Mouse (Mus musculus) right cerebral cortex, postnatal 36 days (tissue): Measurements from ENCODE around the gene Tmem107.
A peak's percentile ranks its signal among the peaks of the same experiment; 100 is the strongest.
"Not testable (repeated sequence)": the region's sequence is repeated elsewhere in the genome, so short reads cannot be mapped to it uniquely, and the experiment has no call there.

Experiments used
- DNase-seq, 2 experiments: peaks; one replicate each; pipeline ENCODE4 v3.0.0; 2022; ENCODE audit warnings: low spot score in 2 of 2, mixed read lengths in 1 of 2

The Tmem107 gene

GRCm38 (mm10) chr11:69093856-69094255, 23.2 kb downstream of the Tmem107 start:
- not testable (repeated sequence) for DNase-seq

- DNase-seq = peak; percentile 100
Observed at GRCm38 (mm10) chr11:69094697-69095429, 24.3 kb downstream of the Tmem107 start, which contains the start of gene Per1. Per1 (plus strand) TSS chr11:69095217.

- no peak for DNase-seq
Observed at GRCm38 (mm10) chr11:69095511-69096231, 25.1 kb downstream of the Tmem107 start.

- DNase-seq = no peak
Observed at GRCm38 (mm10) chr11:69096360-69096986, 25.9 kb downstream of the Tmem107 start.

DNA sequence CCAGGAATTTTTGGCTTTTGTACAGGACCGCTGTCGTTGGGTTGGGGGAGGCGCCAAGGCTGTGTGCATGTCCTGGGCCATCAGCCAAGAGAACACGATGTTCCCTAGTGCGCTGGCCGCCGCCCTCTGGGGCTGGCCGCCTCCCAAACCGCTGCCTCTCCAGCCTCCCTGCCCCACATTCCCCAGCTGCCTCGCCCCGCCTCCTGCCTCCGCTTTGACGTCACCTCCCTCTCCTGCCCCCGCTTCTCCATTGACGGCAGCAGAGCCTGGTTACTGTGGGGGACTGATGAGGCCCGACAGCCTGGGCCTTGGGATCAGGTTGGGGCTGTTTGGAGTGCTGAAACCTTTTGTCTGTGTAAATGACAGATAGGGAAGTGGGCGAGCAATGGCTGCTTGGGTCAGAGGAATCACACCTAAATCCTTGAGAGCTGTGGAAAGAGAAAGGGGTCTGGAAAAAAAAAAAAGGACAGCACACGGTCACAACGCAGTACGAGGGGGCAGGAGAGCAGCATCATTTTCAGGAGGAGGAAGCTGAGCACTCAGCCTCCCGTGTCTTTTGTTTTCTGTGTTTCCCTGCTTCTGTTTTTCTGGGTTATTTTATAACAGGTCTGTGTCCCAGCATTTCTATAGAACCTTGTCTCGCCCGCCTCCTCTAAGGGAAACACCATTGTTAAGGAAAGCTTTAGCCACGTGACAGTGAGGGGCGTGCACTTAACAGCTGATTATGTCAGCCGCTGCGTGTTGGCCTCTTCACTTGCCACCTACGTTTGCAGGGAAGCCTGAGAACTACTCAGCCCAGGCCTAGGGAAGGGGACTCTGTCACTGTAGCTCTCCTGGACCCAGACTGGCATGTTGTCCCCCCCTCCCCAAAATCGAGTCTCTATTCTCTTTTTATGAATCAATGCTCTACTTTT, 26.6 kb downstream of the Tmem107 start:
- DNase-seq = peak; percentile 95

- no peak for DNase-seq
Observed at GRCm38 (mm10) chr11:69098039-69098761, 27.6 kb downstream of the Tmem107 start.

DNA sequence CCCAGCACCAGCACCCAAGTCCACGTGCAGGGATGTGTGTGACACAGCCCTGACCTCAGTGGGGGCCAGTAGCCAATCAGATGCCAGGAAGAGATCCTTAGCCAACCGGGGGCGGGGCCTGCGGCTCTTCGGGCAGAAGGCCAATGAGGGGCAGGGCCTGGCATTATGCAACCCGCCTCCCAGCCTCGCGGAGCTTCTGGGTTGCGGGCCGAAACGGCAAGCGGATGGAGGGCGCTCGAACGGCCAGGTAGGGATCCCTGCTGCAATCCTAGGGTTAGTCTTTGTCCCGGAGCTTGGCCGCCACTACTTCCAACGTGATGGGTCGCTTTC, 28.1 kb downstream of the Tmem107 start:
- peak; percentile 94 to 96 for DNase-seq

DNA sequence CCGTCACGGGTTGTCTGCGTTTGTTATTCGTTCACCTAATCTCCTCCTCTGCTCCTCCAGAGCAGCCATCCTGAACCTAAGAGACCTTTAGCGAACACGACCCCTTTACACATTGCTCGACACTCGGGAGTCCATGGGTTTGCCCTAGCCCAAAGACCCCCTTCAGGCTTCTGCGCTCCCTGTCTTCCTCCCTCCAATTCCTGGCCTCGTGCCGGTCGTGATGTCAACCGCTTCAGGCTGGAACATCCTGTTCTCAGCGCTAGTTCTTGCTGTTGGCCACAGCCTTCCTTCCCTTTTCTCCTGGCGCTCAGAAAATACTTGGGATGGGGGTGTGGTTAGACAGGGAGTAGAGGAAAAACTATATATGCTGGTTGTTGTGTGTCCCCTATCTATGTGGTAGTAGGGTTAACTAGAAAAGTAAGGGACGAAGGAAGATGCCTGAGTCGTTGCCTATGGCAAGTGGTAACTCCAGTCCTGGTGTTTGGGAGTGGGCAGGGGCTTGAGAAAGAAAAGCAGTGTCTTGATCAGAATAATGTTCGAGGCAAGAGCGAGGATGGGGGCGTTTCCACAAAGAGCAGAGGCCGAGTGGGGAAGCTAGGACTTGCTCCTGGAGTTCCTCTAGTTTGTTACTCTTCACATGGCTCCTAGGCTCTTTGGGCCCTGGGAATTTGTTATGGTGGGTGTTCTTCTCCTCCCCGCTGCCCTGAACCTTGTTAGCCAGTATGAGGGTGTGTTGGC, 28.7 kb downstream of the Tmem107 start:
- DNase-seq = no peak

- peak; percentile 88 to 93 for DNase-seq
Observed at GRCm38 (mm10) chr11:69099915-69100345, 29.3 kb downstream of the Tmem107 start.

DNA sequence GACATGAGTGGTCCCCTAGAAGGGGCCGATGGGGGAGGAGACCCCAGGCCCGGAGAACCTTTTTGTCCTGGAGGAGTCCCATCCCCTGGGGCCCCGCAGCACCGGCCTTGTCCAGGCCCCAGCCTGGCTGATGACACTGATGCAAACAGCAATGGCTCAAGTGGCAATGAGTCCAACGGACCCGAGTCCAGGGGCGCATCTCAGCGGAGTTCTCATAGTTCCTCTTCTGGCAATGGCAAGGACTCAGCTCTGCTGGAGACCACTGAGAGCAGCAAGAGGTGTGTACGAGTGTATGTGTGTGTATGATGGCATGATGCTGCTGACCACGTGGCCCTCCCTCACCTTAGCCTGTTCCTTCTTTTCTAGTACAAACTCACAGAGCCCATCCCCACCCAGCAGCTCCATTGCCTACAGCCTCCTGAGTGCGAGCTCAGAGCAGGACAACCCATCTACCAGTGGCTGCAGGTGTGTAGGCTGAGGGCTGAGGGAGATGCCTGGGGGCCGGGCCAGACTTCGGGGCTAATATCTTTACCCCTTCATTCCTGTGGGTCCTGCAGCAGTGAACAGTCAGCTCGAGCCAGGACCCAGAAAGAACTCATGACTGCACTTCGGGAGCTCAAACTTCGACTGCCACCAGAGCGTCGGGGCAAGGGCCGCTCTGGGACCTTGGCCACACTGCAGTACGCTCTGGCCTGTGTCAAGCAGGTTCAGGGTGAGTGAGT, 30.2 kb downstream of the Tmem107 start:
- no peak for DNase-seq

- no peak for DNase-seq
Observed at GRCm38 (mm10) chr11:69101604-69102402, 31.2 kb downstream of the Tmem107 start.

DNA sequence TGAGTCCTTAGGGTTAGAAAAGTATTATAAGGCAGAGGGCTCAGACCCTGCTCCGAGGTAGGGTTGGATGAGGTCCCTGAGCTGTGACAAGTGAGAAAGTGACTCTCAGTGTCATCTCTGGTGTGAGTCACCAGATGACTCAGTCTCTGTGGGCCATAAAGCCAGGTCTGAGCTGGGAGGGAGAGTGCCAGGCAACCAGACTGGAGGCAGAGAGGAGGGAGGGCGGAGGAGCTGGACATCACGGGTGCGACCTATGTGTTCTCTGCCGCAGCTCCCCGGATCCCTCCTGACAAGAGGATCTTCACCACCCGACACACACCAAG, 31.8 kb downstream of the Tmem107 start:
- DNase-seq = no peak

- DNase-seq = no peak
Observed at GRCm38 (mm10) chr11:69103121-69103520, 32.5 kb downstream of the Tmem107 start.

DNA sequence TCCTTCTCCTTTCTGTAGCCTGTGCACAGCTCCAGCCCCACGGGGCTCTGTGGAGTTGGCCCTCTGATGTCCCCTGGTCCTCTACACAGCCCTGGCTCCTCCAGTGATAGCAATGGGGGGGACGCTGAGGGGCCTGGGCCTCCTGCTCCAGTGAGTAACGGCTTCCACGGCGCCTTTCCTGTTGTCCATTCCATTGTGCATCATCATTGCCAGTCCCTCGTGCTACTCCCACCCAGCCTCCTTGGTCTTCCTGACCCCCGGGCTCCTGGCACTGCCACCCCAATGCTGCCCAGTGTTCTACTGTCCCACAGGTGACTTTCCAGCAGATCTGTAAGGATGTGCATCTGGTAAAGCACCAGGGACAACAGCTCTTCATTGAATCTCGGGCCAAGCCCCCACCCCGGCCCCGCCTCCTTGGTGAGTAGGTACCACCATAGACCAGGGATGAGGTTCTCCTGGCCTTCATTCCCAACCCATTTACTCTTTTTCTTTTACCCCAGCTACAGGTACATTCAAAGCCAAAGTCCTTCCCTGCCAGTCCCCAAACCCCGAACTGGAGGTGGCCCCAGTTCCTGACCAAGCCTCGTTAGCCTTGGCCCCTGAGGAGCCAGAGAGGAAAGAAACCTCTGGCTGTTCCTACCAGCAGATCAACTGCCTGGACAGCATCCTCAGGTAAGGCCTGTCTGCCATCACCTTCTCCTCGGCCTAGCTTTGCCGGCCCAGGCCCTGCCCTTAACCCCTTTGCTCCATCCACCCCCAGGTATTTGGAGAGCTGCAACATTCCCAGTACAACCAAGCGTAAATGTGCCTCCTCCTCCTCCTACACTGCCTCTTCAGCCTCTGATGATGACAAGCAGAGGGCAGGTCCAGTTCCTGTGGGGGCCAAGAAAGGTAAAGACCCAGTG, 33.2 kb downstream of the Tmem107 start:
- DNase-seq = no peak

GRCm38 (mm10) chr11:69104487-69104886, 33.9 kb downstream of the Tmem107 start:
- no peak for DNase-seq

DNA sequence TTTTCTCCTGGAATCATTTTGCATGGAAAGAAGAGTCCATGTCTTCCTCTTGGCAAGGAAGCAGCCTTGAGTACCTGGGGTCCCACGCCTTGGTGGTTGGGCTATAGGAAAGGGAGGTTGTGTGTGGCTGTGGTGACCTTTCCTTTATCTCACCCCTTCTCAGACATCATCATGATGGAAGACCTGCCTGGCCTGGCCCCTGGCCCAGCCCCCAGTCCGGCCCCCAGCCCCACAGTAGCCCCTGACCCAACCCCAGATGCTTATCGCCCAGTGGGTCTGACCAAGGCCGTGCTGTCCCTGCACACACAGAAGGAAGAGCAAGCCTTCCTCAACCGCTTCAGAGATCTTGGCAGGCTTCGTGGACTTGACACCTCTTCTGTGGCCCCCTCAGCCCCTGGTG, 34.6 kb downstream of the Tmem107 start:
- DNase-seq = no peak

DNA sequence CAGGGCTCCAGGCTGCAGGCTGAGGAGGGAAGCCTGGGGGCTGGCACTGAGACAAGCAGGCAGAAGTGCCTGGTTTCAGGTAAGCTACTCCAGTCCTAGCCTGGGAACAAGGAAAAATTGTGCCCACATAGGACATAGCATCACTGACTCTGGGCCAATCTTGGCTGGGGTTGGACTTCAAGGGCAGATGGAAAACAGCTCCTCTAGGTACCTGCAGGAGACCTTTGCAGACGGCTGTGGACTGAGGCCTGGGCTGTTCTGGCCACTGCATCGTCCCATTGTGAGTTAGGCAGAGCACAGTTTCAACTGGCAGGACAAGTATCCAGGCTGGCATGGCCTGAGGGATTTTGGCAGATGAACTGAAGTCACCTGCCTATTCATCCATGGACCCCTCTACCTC, 35.2 kb downstream of the Tmem107 start:
- no peak for DNase-seq

- DNase-seq = no peak
Observed at GRCm38 (mm10) chr11:69106299-69106698, 35.7 kb downstream of the Tmem107 start.
